In genomic region chr4:34613571-34614145, GRCm38 (mm10) we compare ENCODE assay signal across 8 mouse cellular contexts. TPM values are rescaled to one million over a fixed set of nuclear protein-coding genes. Genes with fewer than 3 reads are reported as not detected.
A peak's percentile ranks its signal among the peaks of the same experiment; 100 is the strongest.
DNase-seq lines count a peak whose midpoint lies in the region; ATAC-seq and TF ChIP-seq lines count a peak whose summit lies in the region.

No protein-coding gene starts in this region.

- peak overlapping the region; percentile 88 for H3K4me2 ChIP-seq in forebrain, embryonic 12.5 days
- peak overlapping the region; percentile 81 for H3K4me2 ChIP-seq in kidney, embryonic 15.5 days

- H3K36me3 ChIP-seq in forebrain, embryonic 12.5 days (replicated peaks), result peaks cover 4% of the 10 kb centered on the region
- peaks cover 12% of the 10 kb centered on the region for H3K36me3 ChIP-seq in kidney, embryonic 15.5 days

- H3K27me3 ChIP-seq in forebrain, embryonic 12.5 days, result no peaks in the 10 kb centered on the region
- no peaks in the 10 kb centered on the region for H3K27me3 ChIP-seq in kidney, embryonic 15.5 days

- no peaks in the 10 kb centered on the region for H3K9me3 ChIP-seq in forebrain, embryonic 12.5 days
- H3K9me3 ChIP-seq in kidney, embryonic 15.5 days (replicated peaks), result no peaks in the 10 kb centered on the region

- 77% methylated on average over 6 of the region's 6 CpGs for WGBS in forebrain, embryonic 12.5 days
- 44% methylated on average over 6 of the region's 6 CpGs for WGBS in kidney, embryonic 15.5 days

- H3K9ac ChIP-seq in forebrain, embryonic 12.5 days, result peak overlapping the region; percentile 89
- H3K9ac ChIP-seq in kidney, embryonic 15.5 days, result peak overlapping the region; percentile 85

- no peak for DNase-seq in layer of hippocampus, adult 2 months (ENCODE audit: low spot score in 2 of 2)
- no peak for DNase-seq in layer of hippocampus, adult 8-10 months (ENCODE audit: low spot score in 2 of 2)
- DNase-seq in adipocyte (ENCODE audit: low spot score), result peak; percentile 34
- peak; percentile 7 for DNase-seq in lung, postnatal 14 days
- no peak for DNase-seq in frontal cortex, postnatal 25 days (ENCODE audit: low spot score in 2 of 2)

- no peak for ATAC-seq in forebrain, embryonic 12.5 days (ENCODE audit: low FRiP score)
- ATAC-seq in kidney, embryonic 15.5 days (replicated peaks; ENCODE audit: low FRiP score), result no peak
- ATAC-seq in inflammation-experienced regulatory T-cells, adult 6 months, result no peak

- H3K4me3 ChIP-seq in layer of hippocampus, adult 2 months, result peak overlapping the region; percentile 98
- peak overlapping the region; percentile 80 for H3K4me3 ChIP-seq in forebrain, embryonic 12.5 days (replicated peaks)
- H3K4me3 ChIP-seq in kidney, embryonic 15.5 days (replicated peaks), result peak overlapping the region; percentile 89

- 0 out of 2 replicates have a peak overlapping the region, but pooled peaks have one; percentile 96 for H3K27ac ChIP-seq in layer of hippocampus, adult 2 months
- H3K27ac ChIP-seq in forebrain, embryonic 12.5 days, result no peak overlapping the region
- no peak overlapping the region; the same call in 1 of the 2 replicates for H3K27ac ChIP-seq in kidney, embryonic 15.5 days

- TF ChIP-seq CTCF in layer of hippocampus, adult 2 months (conservative IDR thresholded peaks at IDR 0.05), result no peak

- peaks cover 23% of the 10 kb centered on the region for H3K4me1 ChIP-seq in forebrain, embryonic 12.5 days
- peaks cover 26% of the 10 kb centered on the region for H3K4me1 ChIP-seq in kidney, embryonic 15.5 days

RNA-seq across cellular contexts. Expression of gene Orc3, which starts 1.1 kb away (rescaled TPM):
- total RNA-seq in layer of hippocampus, adult 2 months (2021), result 10 to 100 TPM; 59.1 to 64.4 TPM
- total RNA-seq in layer of hippocampus, adult 8-10 months (2022), result 10 to 100 TPM; 53.1 to 61.6 (median 58.3) TPM
- 118 and 120 TPM in 2 replicates for polyA plus RNA-seq in forebrain, embryonic 12.5 days (2016; fragmentation: Nextera tagmentation; extraction: Ambion mirVana)
- 91.0 and 92.3 TPM in 2 replicates for polyA plus RNA-seq in kidney, embryonic 15.5 days (2015; fragmentation: Nextera tagmentation; extraction: Ambion mirVana)
- polyA plus RNA-seq in inflammation-experienced regulatory T-cells, adult 6 months (2017; shearing (Covaris generic)), result 100 to 1,000 TPM in 2 of 3 experiments, 10 to 100 TPM in 1; 92.5 to 124 (median 103) TPM

RNA-seq across cellular contexts. Expression of gene Rars2, which starts 1.1 kb away (rescaled TPM):
- total RNA-seq in layer of hippocampus, adult 2 months (2021), result 10 to 100 TPM; 24.2 to 28.5 TPM
- total RNA-seq in layer of hippocampus, adult 8-10 months (2022), result 10 to 100 TPM; 22.2 to 35.8 (median 28.1) TPM
- 76.0 and 83.7 TPM in 2 replicates for polyA plus RNA-seq in forebrain, embryonic 12.5 days (2016; fragmentation: Nextera tagmentation; extraction: Ambion mirVana)
- polyA plus RNA-seq in kidney, embryonic 15.5 days (2015; fragmentation: Nextera tagmentation; extraction: Ambion mirVana), result 71.5 and 76.0 TPM in 2 replicates
- 10 to 100 TPM; 46.3 to 56.7 (median 47.9) TPM for polyA plus RNA-seq in inflammation-experienced regulatory T-cells, adult 6 months (2017; shearing (Covaris generic))

Comparison
In these comparisons a context has a peak if more than half of its experiments do, and no peak if none do; other contexts are left out.
1. DNase-seq: peak in adipocyte (single experiment) and lung, postnatal 14 days (single experiment); none in layer of hippocampus, adult 2 months (0 of 2), layer of hippocampus, adult 8-10 months (0 of 2) and frontal cortex, postnatal 25 days (0 of 2).
2. Peak in every context shown above with its lines, with median percentiles within 50 percentile points of each other: H3K4me3 ChIP-seq.